Mouse (Mus musculus) left cerebral cortex, postnatal 25 days (tissue): ENCODE results near the gene Acss3. TPM values are rescaled to one million over a fixed set of nuclear protein-coding genes. Genes with fewer than 3 reads are reported as not detected.

ENCODE experiments used
- DNase-seq, 2 experiments: peaks; one replicate each; pipeline ENCODE4 v3.0.0; 2022; ENCODE audit warnings: low spot score in 2 of 2, mixed read lengths in 1 of 2
- intact Hi-C: fragments of 180-260 bp; cut with DNase I; formaldehyde crosslinking; loops from one replicate; pipeline ENCODE4 v1.15.1; 2025
- total RNA-seq, 2 experiments: library from RNA; stranded (reverse); gene quantifications; 2 replicates each; pipeline ENCODE4 v1.2.3; 2021

Acss3 gene
- total RNA-seq, 2 experiments from 2014 or later: 0.64 to 0.73 TPM

- intact Hi-C loops: loop anchor here (5.0 kb wide), 2 partner anchors 278 to 298 kb away; no protein-coding TSS in a partner anchor
- no peak for DNase-seq
Observed at GRCm38 (mm10) chr10:106910108-106910507, 213.4 kb downstream of the Acss3 start.

- intact Hi-C loops: no loop called here
- no peak for DNase-seq
Observed at GRCm38 (mm10) chr10:106896351-106896750, 227.1 kb downstream of the Acss3 start.

Other genes with a start within 250 kb of the Acss3 start
- gene Lin7a, start 148.0 kb upstream of the Acss3 start, total RNA-seq: 10 to 100 TPM; 67.7 to 72.7 TPM